Mouse (Mus musculus) brain, adult 2 months (tissue): ENCODE measurements around the gene Dnajc4.

Experiments
- DNase-seq: peaks from one replicate; pipeline ENCODE4 v3.0.0; 2011; ENCODE audit warnings: low read depth, low spot score

Gene Dnajc4

GRCm38 (mm10) chr19:6975537-6976521, 16.5 kb downstream of the Dnajc4 start, which contains the start of gene Plcb3:
TSS of gene Plcb3 (minus strand) at chr19:6976470.
- DNase-seq, result peak; percentile 75

GRCm38 (mm10) chr19:6974211-6975205, 17.9 kb downstream of the Dnajc4 start, which contains the start of gene Ppp1r14b:
TSS of gene Ppp1r14b (plus strand) at chr19:6974968.
- peak; percentile 71 for DNase-seq

GRCm38 (mm10) chr19:6973581-6974190, 18.7 kb downstream of the Dnajc4 start:
- DNase-seq, result no peak

GRCm38 (mm10) chr19:6972247-6972917, 20.0 kb downstream of the Dnajc4 start:
- DNase-seq, result no peak

GRCm38 (mm10) chr19:6971644-6972043, 20.7 kb downstream of the Dnajc4 start:
- DNase-seq, result no peak

DNA sequence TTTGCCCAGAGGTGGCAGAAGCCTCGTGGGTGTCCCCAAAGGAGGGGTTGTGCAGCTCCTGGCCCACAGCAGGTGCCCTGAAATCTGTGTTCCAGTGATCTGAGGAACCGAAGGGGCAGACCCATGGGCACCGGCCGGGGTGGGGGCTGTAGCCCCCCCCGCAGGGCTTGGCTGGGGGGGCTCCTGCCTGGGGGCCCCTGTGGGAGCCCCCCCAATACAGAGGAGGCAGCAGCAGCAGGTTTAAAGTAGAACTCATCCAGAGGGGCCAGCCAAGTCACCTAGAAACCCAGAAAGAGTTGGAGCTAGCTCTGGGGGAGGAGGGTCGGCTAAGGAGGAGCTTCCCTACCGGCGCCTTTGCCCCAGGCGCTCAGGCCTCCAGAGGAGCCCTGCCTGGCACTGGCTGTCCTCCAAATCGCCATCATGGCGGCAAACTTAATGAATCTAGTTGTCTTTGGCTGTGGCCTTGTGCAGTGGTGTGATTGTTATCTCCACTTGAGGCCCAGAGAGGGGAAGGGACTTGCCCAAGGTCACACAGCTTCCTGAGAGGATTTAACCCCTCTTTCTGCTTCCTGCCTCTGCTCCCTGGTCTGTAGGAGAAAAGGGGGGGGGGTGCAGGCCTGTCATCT, 21.8 kb downstream of the Dnajc4 start:
- no peak for DNase-seq

- peak; percentile 39 for DNase-seq
These were observed 22.5 kb downstream of the Dnajc4 start for GRCm38 (mm10) chr19:6969665-6970381.

DNA sequence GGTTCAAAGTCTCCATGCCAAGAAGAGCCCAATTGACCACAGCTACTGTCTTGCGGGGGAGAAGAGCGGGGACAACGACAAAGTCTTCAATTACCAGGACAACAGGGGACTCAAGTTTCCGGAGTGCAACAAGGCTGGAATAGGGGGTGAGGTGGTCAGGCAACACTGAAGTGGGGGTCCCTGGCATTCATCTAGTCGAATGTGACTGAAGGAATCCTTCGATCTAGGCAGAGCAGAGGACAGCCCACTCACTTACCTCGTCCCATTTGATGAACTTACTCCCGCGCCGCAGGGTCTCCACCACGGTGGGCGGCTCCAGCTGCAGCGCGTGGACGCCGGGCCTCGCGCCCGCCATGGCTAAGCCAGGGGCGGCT, 23.1 kb downstream of the Dnajc4 start:
- DNase-seq, result no peak

- no peak for DNase-seq
These were observed 23.7 kb downstream of the Dnajc4 start for GRCm38 (mm10) chr19:6968491-6969271.

DNA sequence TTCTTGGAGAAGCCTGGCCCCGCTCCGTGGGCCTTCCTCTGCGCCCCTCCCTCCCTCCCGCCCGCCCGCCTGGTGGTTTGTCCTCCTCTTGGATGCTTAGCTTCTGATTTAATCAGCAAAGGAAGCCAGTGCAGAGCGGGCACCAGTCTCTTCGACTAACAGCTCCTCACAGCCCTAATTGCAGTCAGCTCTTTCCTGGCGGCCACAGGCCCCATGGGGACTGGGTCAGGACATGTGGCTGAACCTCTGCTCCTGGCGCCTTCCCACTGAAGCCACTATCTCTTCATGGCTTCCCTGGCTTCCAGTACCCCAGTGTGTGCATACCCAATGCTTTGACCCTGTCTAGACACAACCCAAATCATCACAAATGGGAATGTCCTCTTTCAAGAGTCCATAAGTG, 35.9 kb downstream of the Dnajc4 start:
- no peak for DNase-seq

- DNase-seq, result no peak
These were observed 36.9 kb downstream of the Dnajc4 start for GRCm38 (mm10) chr19:6955424-6955823.

DNA sequence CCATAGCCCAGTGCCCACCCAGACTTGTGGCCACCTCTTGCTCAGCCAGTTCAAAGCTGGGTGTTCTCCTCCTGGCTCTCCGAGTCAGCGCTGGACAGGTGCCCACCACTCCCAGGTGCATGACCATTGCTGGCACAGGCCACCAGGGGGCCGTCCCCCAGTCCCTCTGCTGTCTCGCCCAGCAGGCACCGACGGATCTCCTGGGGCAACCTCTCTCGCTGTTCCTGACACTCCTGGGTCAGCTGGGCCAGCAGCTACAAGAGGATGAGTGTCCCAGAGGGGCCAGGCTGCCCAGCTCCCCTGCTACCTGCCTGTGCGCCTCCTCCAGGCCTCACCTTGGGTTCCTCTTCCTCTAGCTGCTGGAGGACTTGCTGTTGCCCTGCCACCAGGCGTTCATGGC, 38.3 kb downstream of the Dnajc4 start:
- no peak for DNase-seq

GRCm38 (mm10) chr19:6952712-6953037, 39.7 kb downstream of the Dnajc4 start:
- no peak for DNase-seq

- peak; percentile 77 for DNase-seq
These were observed 40.2 kb downstream of the Dnajc4 start for GRCm38 (mm10) chr19:6951994-6952711.

GRCm38 (mm10) chr19:6951381-6951968, 40.9 kb downstream of the Dnajc4 start:
- peak; percentile 98 for DNase-seq

GRCm38 (mm10) chr19:6950613-6951153, 41.7 kb downstream of the Dnajc4 start:
- peak; percentile 91 for DNase-seq

GRCm38 (mm10) chr19:6949951-6950350, 42.4 kb downstream of the Dnajc4 start:
- DNase-seq, result no peak

DNA sequence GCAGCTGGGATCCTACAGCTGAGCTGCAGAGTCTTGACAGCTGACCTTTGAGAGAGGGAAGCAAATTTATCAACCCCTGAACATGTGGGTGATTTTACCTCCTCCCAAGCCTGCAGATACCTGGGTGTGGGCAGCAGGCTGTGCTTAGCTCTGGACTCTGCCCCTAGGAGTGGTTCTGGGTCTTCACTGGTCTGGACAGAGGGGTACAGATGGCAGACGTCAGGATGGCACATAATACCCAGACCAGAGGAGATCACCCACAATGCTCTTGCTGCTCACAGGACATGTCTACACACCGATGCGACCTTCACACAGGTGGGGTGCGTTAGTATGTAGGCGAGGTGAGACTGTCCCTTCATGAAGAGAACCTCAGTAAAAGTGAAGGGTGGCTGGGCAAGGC, 42.8 kb downstream of the Dnajc4 start:
- no peak for DNase-seq
